Mouse (Mus musculus): ENCODE data around the gene Adssl1.

Gene Adssl1

GRCm38 (mm10) chr12:112621900-112622299 lies 2.1 kb downstream of the Adssl1 start:
- DNase-seq (ENCODE audit: low spot score in 2 of 2): no peak

GRCm38 (mm10) chr12:112623742-112624141 lies 3.9 kb downstream of the Adssl1 start:
- DNase-seq (ENCODE audit: low spot score in 2 of 2): peak; percentile 51 to 80

GRCm38 (mm10) chr12:112625700-112626099 lies 5.9 kb downstream of the Adssl1 start:
- DNase-seq (ENCODE audit: low spot score in 2 of 2): no peak

- no peak for DNase-seq (ENCODE audit: low spot score in 2 of 2)
Measured at GRCm38 (mm10) chr12:112626455-112626854, 6.6 kb downstream of the Adssl1 start.

- DNase-seq (ENCODE audit: low spot score in 2 of 2): peak in 1 of 2 experiments; percentile 49
Measured at GRCm38 (mm10) chr12:112627097-112627881, 7.4 kb downstream of the Adssl1 start.

- no peak for DNase-seq (ENCODE audit: low spot score in 2 of 2)
Measured at GRCm38 (mm10) chr12:112628197-112628596, 8.4 kb downstream of the Adssl1 start.

GRCm38 (mm10) chr12:112628928-112629721 lies 9.3 kb downstream of the Adssl1 start:
- peak; percentile 28 to 77 for DNase-seq (ENCODE audit: low spot score in 2 of 2)

GRCm38 (mm10) chr12:112630029-112630428 lies 10.2 kb downstream of the Adssl1 start:
- no peak for DNase-seq (ENCODE audit: low spot score in 2 of 2)

- DNase-seq (ENCODE audit: low spot score in 2 of 2): no peak
Measured at GRCm38 (mm10) chr12:112630796-112631195, 11.0 kb downstream of the Adssl1 start.

GRCm38 (mm10) chr12:112631472-112631871 lies 11.6 kb downstream of the Adssl1 start:
- no peak for DNase-seq (ENCODE audit: low spot score in 2 of 2)

GRCm38 (mm10) chr12:112632084-112632777 lies 12.4 kb downstream of the Adssl1 start:
- DNase-seq (ENCODE audit: low spot score in 2 of 2): no peak

GRCm38 (mm10) chr12:112632907-112633306 lies 13.1 kb downstream of the Adssl1 start:
- DNase-seq (ENCODE audit: low spot score in 2 of 2): peak in 1 of 2 experiments; percentile 50

GRCm38 (mm10) chr12:112633686-112634085 lies 13.8 kb downstream of the Adssl1 start:
- peak in 1 of 2 experiments; percentile 63 for DNase-seq (ENCODE audit: low spot score in 2 of 2)

GRCm38 (mm10) chr12:112639526-112639925 lies 19.7 kb downstream of the Adssl1 start:
- DNase-seq (ENCODE audit: low spot score in 2 of 2): no peak

- DNase-seq (ENCODE audit: low spot score in 2 of 2): no peak
Measured at GRCm38 (mm10) chr12:112643126-112643525, 23.3 kb downstream of the Adssl1 start.

- peak; percentile 93 to 99 for DNase-seq (ENCODE audit: low spot score in 2 of 2)
Measured at GRCm38 (mm10) chr12:112644180-112644854, 24.5 kb downstream of the Adssl1 start, which contains the start of gene Siva1. Gene Siva1, plus strand, starts transcription at chr12:112644679.

GRCm38 (mm10) chr12:112644855-112645506 lies 25.1 kb downstream of the Adssl1 start:
- DNase-seq (ENCODE audit: low spot score in 2 of 2): peak; percentile 47 to 66

GRCm38 (mm10) chr12:112646139-112646538 lies 26.3 kb downstream of the Adssl1 start:
- no peak for DNase-seq (ENCODE audit: low spot score in 2 of 2)

- DNase-seq (ENCODE audit: low spot score in 2 of 2): no peak
Measured at GRCm38 (mm10) chr12:112648081-112648480, 28.2 kb downstream of the Adssl1 start.

- DNase-seq (ENCODE audit: low spot score in 2 of 2): no peak
Measured at GRCm38 (mm10) chr12:112651778-112652439, 32.1 kb downstream of the Adssl1 start.
